Mouse (Mus musculus) liver, adult 2 months (tissue): Measurements from ENCODE around the gene Hpd. TPM values are rescaled to one million over a fixed set of nuclear protein-coding genes. Genes with fewer than 3 reads are reported as not detected.
A peak's percentile ranks its signal among the peaks of the same experiment; 100 is the strongest.

Experiments used
- DNase-seq: peaks from one replicate; pipeline ENCODE4 v3.0.0-alpha.2; 2011; ENCODE audit warnings: low read depth, low spot score; ENCODE audit errors: extremely low read depth
- H3K27ac ChIP-seq: fragments of 200-500 bp; replicated peaks from 2 replicates; pipeline ENCODE4 v1.5.1; 2012; ENCODE audit warnings: low read depth, mild to moderate bottlenecking, control low read depth, inconsistent platforms, low read length; ENCODE audit not compliant: insufficient read depth
- H3K27me3 ChIP-seq: fragments of 200-500 bp; 2 replicates; pipeline ENCODE4 v1.6.1; 2012; ENCODE audit warnings: mild to moderate bottlenecking, moderate library complexity, low read length, inconsistent platforms; ENCODE audit not compliant: control insufficient read depth, insufficient read depth
- H3K36me3 ChIP-seq: fragments of 200-500 bp; 2 replicates; pipeline ENCODE4 v1.6.1; 2012; ENCODE audit warnings: low read length, inconsistent platforms; ENCODE audit not compliant: control insufficient read depth, insufficient read depth
- H3K4me1 ChIP-seq: fragments of 200-500 bp; 2 replicates; pipeline ENCODE4 v1.6.1; 2011; ENCODE audit warnings: low read length; ENCODE audit not compliant: control insufficient read depth, insufficient read depth
- H3K4me3 ChIP-seq: fragments of 200-500 bp; 2 replicates; pipeline ENCODE4 v1.5.1; 2011; ENCODE audit warnings: low read depth, mild to moderate bottlenecking, control low read depth, low read length, moderate library complexity; ENCODE audit not compliant: insufficient read depth
- H3K79me2 ChIP-seq: fragments of 200-500 bp; 2 replicates; pipeline ENCODE4 v1.6.1; 2012; ENCODE audit warnings: inconsistent platforms, mild to moderate bottlenecking, low read length, moderate library complexity; ENCODE audit not compliant: control insufficient read depth, insufficient read depth
- H3K9ac ChIP-seq: fragments of 200-500 bp; 2 replicates; pipeline ENCODE4 v1.6.1; 2012; ENCODE audit warnings: low read depth, mild to moderate bottlenecking, control low read depth, inconsistent platforms, low read length
- CTCF ChIP-seq: fragments of 200-500 bp; IDR thresholded peaks from 2 replicates; pipeline ENCODE4 v1.5.1; 2011; ENCODE audit warnings: low read depth, low read length, control low read depth
- POLR2A ChIP-seq: fragments of 200-500 bp; IDR thresholded peaks from 2 replicates; pipeline ENCODE4 v1.6.1; 2011; ENCODE audit warnings: low read length, control low read depth; ENCODE audit not compliant: insufficient read depth; ENCODE audit errors: extremely low read depth
- WGBS: fragments of 180-500 bp; shearing (Covaris S2); methylation state at CpG from one replicate; pipeline ENCODE4 v1.1.7; 2018; 5-methylcytosine and 5-hydroxymethylcytosine counted together
- polyA plus RNA-seq: library from polyadenylated mRNA; depleted of rRNA; stranded (reverse); fragments of >200 nt; gene quantifications from 2 replicates; pipeline ENCODE4 v1.2.3, GENCODE M21; 2012
- total RNA-seq: library from RNA; depleted of rRNA; stranded (reverse); fragments of >200 nt; gene quantifications from 2 replicates; pipeline ENCODE4 v1.2.3, GENCODE M21; 2014

The Hpd gene
- total and polyA plus RNA-seq, 2 experiments: 3,656 to 3,813 TPM

GRCm38 (mm10) chr5:123141555-123142160, 40.9 kb downstream of the Hpd start:
- 3% methylated on average over 36 of the region's 38 CpGs for WGBS
- no peak for TF ChIP-seq POLR2A
- no peak for TF ChIP-seq CTCF

DNA sequence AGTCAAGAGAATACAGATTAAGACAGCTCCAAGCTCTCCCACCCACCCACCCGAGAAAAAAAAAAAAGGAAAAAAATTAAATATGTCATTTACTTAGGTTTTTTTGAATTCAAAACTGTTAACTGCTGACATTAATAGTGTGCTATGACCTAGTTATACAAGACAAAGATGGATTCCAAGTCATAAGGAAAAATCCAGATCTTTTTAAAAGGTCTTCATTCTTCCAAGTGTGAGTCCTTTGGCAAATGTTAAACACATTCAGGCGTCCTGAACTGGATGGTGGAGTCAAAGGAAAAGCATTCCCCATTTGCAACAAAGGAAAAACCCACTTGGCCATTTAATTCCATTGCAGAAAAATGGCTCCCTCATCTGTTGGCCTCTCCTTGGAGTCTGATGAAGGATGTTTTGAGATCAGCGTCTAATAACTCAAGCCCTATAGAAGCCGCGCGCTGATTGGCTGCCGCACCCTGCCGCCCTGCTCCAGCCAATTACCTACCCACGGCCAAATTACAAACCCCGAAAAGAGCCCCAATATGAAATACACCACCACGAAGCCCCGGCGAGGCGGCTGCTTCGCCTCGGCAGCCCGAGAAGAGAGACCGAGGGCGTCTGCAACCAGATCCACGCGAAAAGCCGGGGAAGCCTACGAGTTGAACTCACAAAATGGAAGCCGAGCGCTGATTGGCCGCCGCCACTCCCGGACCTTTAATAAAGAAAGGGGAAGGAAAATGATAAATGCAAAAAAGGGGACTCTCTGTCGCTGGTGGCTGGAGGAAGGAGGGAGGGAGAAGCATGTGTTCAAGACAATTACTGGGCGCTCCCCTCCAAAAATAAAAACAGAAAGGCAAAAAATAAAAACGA, 41.6 kb downstream of the Hpd start:
- WGBS: under 1% methylated on average over 31 of the region's 31 CpGs
- no peak for TF ChIP-seq CTCF
- peak; percentile 69 for TF ChIP-seq POLR2A
- peak overlapping the region; percentile 98 for H3K9ac ChIP-seq
- peaks cover 13% of the 10 kb centered on the region; the same call in 1 of the 2 replicates for H3K79me2 ChIP-seq
- peak; percentile 88 for DNase-seq
- no peaks in the 10 kb centered on the region for H3K27me3 ChIP-seq
- no peaks in the 10 kb centered on the region for H3K36me3 ChIP-seq
- peaks cover 19% of the 10 kb centered on the region for H3K4me1 ChIP-seq
- H3K27ac ChIP-seq: peak overlapping the region; percentile 95
- H3K4me3 ChIP-seq: peak overlapping the region; percentile 89

More at GRCm38 (mm10) chr5:123141555-123142160, 40.9 kb downstream of the Hpd start:
- no peak for DNase-seq
- Histone ChIP-seq H3K36me3 (peaks cover 2% of the 10 kb centered on the region; the same call in 1 of the 2 replicates), H3K9ac (peak overlapping the region; percentile 98), H3K79me2 (peaks cover 13% of the 10 kb centered on the region; the same call in 1 of the 2 replicates), H3K4me1 (peaks cover 19% of the 10 kb centered on the region), H3K27ac (peak overlapping the region; percentile 95), H3K4me3 (peak overlapping the region; percentile 89), H3K27me3 (no peaks in the 10 kb centered on the region)

DNA sequence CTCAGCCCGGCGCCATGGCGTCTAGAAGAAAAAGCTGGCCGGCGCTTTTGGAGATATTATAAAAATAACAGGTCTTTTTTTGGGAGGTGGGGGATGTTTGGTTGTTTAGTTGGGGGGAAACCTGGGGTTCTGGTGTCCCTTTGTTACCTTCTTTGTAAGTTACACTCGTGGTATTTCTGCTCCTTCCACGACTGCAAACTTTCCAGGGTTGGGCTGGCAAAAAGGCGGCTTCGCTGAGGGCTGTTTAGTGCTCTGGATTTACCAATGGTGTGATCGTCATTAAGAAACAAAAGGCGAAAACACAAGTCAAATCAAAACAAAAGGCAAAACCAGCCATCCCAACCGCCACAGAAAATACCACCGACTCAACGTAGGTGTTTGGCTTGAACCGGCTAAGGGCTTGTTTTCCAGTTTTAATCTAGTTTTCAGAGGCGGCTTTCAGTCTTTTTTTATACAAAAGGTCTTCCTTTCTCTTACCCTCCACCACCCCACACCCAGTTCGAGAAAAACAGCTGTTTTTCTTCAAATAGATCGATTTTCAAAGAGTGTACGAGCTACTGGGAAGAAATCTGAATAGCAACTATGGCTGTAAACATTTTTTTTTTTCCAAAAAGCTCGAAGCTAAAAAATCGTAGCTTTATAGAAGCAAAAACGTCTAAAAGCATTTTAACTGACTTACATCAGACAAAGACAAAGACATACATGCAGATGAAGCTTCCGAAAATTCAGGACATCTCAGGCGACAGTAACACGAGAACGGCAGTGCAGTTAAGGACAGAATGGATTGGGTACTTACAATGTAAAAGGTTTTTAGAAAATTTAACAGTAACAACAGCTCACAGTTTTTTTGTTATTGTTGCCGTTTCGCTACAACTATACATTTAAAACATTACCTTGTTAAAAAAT, 42.6 kb downstream of the Hpd start:
- peak overlapping the region; percentile 71 for H3K4me3 ChIP-seq
- peak overlapping the region; percentile 87 for H3K9ac ChIP-seq
- peak overlapping the region; percentile 95 for H3K27ac ChIP-seq
- H3K79me2 ChIP-seq: peaks cover 13% of the 10 kb centered on the region; the same call in 1 of the 2 replicates
- TF ChIP-seq POLR2A (no peak), CTCF (no peak)
- peaks cover 17% of the 10 kb centered on the region for H3K4me1 ChIP-seq
- peak; percentile 46 for DNase-seq
- H3K36me3 ChIP-seq: no peaks in the 10 kb centered on the region
- no peaks in the 10 kb centered on the region for H3K27me3 ChIP-seq
- WGBS: 5% methylated on average over 28 of the region's 28 CpGs

DNA sequence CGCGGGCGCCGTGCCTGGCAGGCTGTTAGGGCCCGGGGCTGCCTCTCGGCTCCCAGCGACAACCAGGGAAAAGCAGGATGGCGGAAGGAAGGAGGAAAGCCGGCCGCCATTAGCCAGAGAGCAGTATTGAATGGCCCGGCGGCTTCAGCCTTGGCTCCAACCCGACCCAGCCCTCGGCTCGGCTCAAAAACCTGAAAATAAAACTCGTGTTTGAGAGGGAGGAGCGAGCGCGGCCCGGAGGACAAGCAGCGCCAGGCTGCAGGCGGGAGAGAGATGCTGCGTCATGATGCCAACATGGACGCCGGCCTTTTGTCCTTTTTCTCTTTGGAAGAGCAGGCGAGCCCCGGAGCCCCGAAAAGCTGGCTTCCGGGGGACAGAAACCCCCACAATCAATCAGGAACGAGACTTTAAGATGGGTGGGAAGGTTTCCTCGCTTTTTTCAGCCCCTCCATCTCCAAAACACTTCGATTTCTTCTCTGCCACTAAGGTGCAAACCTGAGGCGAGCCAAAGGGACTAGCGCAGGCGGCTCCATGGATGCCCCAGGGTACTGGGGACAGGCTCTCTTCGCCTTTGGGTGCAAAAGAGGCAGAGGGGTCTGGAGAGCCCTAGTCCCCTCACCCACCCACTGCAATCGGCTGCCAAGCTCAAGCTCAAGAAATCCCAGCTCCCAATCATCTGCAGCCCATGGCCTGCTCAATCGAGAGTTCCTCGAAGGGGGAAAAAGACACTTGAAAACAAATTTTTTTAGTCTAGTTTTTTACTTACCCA, 43.4 kb downstream of the Hpd start:
- Histone ChIP-seq H3K36me3 (peaks cover 2% of the 10 kb centered on the region; the same call in 1 of the 2 replicates), H3K27ac (peak overlapping the region; percentile 95), H3K79me2 (peaks cover 13% of the 10 kb centered on the region; the same call in 1 of the 2 replicates), H3K4me3 (peak overlapping the region; percentile 71), H3K27me3 (no peaks in the 10 kb centered on the region), H3K9ac (peak overlapping the region; percentile 87), H3K4me1 (peaks cover 19% of the 10 kb centered on the region)
- TF ChIP-seq POLR2A (peak; percentile 86), CTCF (no peak)
- peak; percentile 80 for DNase-seq
- WGBS: under 1% methylated on average over 39 of the region's 39 CpGs
